Mouse (Mus musculus) layer of hippocampus, adult 11-12 months (tissue): ENCODE data around the gene Gsta2.
"Not testable (repeated sequence)": the region's sequence is repeated elsewhere in the genome, so short reads cannot be mapped to it uniquely, and the experiment has no call there.

Experiments used
- DNase-seq: peaks from one replicate; pipeline ENCODE4 v3.0.0; 2022; ENCODE audit warnings: low spot score

The Gsta2 gene

GRCm38 (mm10) chr9:78299143-78299542 is 56.4 kb downstream of the Gsta2 start:
- DNase-seq = not testable (repeated sequence)

- no peak for DNase-seq
These were observed 57.4 kb downstream of the Gsta2 start for GRCm38 (mm10) chr9:78298232-78298631.

- DNase-seq = peak; percentile 17
These were observed 59.5 kb downstream of the Gsta2 start for GRCm38 (mm10) chr9:78296089-78296488.

- DNase-seq = not testable (repeated sequence)
These were observed 60.8 kb downstream of the Gsta2 start for GRCm38 (mm10) chr9:78294781-78295180.

- not testable (repeated sequence) for DNase-seq
These were observed 61.9 kb downstream of the Gsta2 start for GRCm38 (mm10) chr9:78293683-78294082.

GRCm38 (mm10) chr9:78292462-78292861 is 63.1 kb downstream of the Gsta2 start:
- not testable (repeated sequence) for DNase-seq

GRCm38 (mm10) chr9:78289723-78290122 is 65.9 kb downstream of the Gsta2 start, which contains the start of gene Gm10639:
Gene Gm10639 (plus strand): TSS chr9:78289923.
- not testable (repeated sequence) for DNase-seq

- DNase-seq = not testable (repeated sequence)
These were observed 66.5 kb downstream of the Gsta2 start for GRCm38 (mm10) chr9:78289063-78289462.

- DNase-seq = not testable (repeated sequence)
These were observed 73.4 kb downstream of the Gsta2 start for GRCm38 (mm10) chr9:78282002-78282711.
